Mouse (Mus musculus): ENCODE data around the gene Tada3. TPM values are rescaled to one million over a fixed set of nuclear protein-coding genes. Genes with fewer than 3 reads are reported as not detected.
A peak's percentile ranks its signal among the peaks of the same experiment; 100 is the strongest.
"Not testable (repeated sequence)": the region's sequence is repeated elsewhere in the genome, so short reads cannot be mapped to it uniquely, and the experiment has no call there.

Tada3 gene
- polyA plus RNA-seq, 1 experiment from 2014 or later = 52.6 TPM

DNA sequence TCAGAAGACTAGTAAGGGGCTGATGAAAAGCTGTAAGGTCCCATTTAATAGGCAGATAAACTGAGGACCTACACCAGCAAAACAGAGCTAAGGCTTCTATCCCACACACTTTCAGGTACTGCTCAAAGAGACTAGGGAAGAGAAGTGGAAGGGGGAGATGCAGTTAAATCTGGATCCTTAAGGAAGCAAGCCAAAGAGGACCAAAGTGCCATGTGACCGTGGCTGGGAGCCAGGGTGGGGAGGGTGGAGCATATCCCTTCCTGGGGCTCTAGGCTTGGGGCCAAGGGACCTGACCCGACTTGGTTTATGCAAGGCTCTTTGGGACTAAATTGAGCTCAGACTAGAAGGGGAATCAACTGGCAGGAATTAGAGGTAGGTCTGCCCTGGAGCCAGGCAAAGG is 33.4 kb downstream of the Tada3 start:
- 47% methylated on average over 2 of the region's 2 CpGs for WGBS
- peaks cover 13% of the 10 kb centered on the region for H3K4me1 ChIP-seq (ENCODE audit: control insufficient read depth, insufficient read depth, low read length)
- H3K9ac ChIP-seq (replicated peaks; ENCODE audit: low read depth, low read length) = no peak overlapping the region
- no peak overlapping the region for H3K27ac ChIP-seq (ENCODE audit: low read length)
- no peak overlapping the region for H3K4me3 ChIP-seq (ENCODE audit: low read depth, low read length)
- peaks cover 13% of the 10 kb centered on the region; the same call in 1 of the 2 replicates for H3K36me3 ChIP-seq (ENCODE audit: control insufficient read depth, insufficient read depth, low read length)
- peak overlapping the region; percentile 78; the same call in 1 of the 2 replicates for H3K4me2 ChIP-seq (replicated peaks; ENCODE audit: low read depth, low read length)
- ATAC-seq (ENCODE audit: insufficient number of reproducible peaks, insufficient read depth, low FRiP score, low read depth) = no peak
- H3K9me3 ChIP-seq (ENCODE audit: control insufficient read depth, low read depth, low read length) = no peaks in the 10 kb centered on the region
- H3K27me3 ChIP-seq (ENCODE audit: control insufficient read depth, insufficient read depth, low read length) = no peaks in the 10 kb centered on the region

DNA sequence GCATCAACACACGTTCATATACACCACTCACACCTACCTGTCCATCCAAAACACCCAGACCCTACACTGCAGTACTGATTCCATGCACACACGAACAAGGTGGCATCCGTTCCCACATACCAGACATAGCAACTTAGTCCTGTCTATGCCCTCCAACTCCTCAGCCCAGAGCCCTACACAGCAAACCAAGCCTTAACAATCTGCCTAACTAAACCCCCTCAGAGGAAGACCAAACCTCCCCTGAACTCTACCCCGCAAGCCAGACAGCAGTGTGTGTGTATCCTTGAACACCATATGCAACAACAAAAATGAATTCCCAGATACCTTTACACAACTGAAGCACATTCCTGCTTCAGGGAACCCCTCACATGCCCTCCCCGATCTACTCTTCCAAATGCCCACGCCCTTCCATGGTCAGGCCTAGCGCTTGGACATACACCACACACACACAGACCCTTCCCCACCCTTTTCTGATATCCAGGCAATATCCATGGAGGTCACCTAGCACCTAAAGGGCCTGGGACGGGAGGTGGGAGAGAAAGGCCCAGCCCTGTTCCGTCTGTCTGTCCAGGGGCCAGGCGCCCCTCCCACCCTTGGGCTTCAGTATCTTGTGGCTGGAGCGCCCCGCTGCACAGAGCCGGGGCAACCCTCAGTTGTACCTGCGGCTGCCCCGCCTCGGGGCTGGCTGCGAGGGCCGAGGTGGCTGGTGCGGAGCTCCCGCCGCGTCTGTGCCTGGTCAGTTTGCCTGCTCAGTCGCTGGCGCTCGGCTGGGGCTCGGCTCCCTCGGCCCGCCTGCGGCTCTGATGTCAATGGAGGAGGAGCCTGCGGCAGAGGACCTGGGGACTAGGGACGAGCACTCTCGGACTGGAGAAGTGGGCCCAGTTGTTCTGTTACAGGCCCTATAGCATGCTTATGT is 34.2 kb downstream of the Tada3 start, which contains the start of gene Camk1:
Gene Camk1, minus strand, starts transcription at position 808 of the 916 bp plus-strand sequence.
- H3K27ac ChIP-seq (ENCODE audit: low read length) = peak within 1 kb of the TSS; percentile 15; the same call in 1 of the 2 replicates
- WGBS = 12% methylated on average over 32 of the region's 32 CpGs
- peak within 1 kb of the TSS; percentile 78 for H3K4me2 ChIP-seq (replicated peaks; ENCODE audit: low read depth, low read length)
- no peaks in the 10 kb centered on the region for H3K9me3 ChIP-seq (ENCODE audit: control insufficient read depth, low read depth, low read length)
- H3K4me3 ChIP-seq (ENCODE audit: low read depth, low read length) = peak within 1 kb of the TSS; percentile 80
- H3K4me1 ChIP-seq (ENCODE audit: control insufficient read depth, insufficient read depth, low read length) = peaks cover 13% of the 10 kb centered on the region
- peaks cover 22% of the 10 kb centered on the region; the same call in 1 of the 2 replicates for H3K36me3 ChIP-seq (ENCODE audit: control insufficient read depth, insufficient read depth, low read length)
- peak within 1 kb of the TSS; percentile 90 for H3K9ac ChIP-seq (replicated peaks; ENCODE audit: low read depth, low read length)
- no peaks in the 10 kb centered on the region for H3K27me3 ChIP-seq (ENCODE audit: control insufficient read depth, insufficient read depth, low read length)
- ATAC-seq (ENCODE audit: insufficient number of reproducible peaks, insufficient read depth, low FRiP score, low read depth) = peak; percentile 77

DNA sequence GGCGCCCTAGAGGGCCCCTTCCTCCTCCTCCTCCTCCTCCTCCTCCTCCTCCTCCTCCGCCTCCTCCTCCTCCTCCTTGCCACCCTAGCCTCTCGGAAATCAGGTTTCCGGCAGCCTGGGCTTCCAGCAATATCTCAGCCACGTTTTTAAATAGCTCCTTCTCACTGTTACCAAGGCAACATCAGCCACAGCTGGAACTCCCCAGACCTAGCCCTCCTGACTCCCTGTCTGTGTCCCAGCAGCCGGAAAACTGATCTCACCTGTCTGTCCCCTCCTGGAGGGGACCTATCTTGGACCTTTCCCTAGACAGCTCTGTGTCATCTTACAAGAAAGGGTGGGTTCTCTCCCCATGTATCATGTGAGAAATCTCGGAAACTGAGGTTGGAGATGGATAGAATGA is 35.4 kb downstream of the Tada3 start:
- Histone ChIP-seq H3K9me3 (ENCODE audit: control insufficient read depth, low read depth, low read length) (no peaks in the 10 kb centered on the region), H3K4me1 (ENCODE audit: control insufficient read depth, insufficient read depth, low read length) (peaks cover 13% of the 10 kb centered on the region), H3K36me3 (ENCODE audit: control insufficient read depth, insufficient read depth, low read length) (peaks cover 31% of the 10 kb centered on the region), H3K27me3 (ENCODE audit: control insufficient read depth, insufficient read depth, low read length) (no peaks in the 10 kb centered on the region), H3K4me2 (replicated peaks; ENCODE audit: low read depth, low read length) (peak overlapping the region; percentile 78), H3K27ac (ENCODE audit: low read length) (no peak overlapping the region), H3K9ac (replicated peaks; ENCODE audit: low read depth, low read length) (no peak overlapping the region), H3K4me3 (ENCODE audit: low read depth, low read length) (peak overlapping the region; percentile 2; the same call in 1 of the 2 replicates)
- ATAC-seq (ENCODE audit: insufficient number of reproducible peaks, insufficient read depth, low FRiP score, low read depth) = no peak
- 20% methylated on average over 4 of the region's 7 CpGs for WGBS

DNA sequence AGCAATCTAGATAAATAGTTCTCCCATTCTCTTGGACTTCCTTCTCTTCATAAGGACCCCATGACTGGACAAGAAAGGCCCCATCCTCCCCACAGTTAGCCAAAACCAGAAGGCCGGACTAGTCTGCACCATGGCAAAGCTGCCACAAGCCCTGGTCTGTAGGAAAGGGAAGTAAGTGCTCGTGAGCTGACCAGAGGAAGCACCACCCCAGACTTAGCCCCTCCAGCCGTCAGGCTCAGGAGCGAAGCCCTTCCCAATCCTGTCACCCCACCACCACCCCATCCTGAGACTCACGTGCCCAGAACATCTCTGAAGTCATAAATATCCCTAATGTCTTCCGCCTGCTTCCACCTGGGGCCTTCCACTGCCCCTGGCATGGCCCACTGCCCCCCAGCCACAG is 36.1 kb downstream of the Tada3 start:
- ATAC-seq (ENCODE audit: insufficient number of reproducible peaks, insufficient read depth, low FRiP score, low read depth) = no peak
- Histone ChIP-seq H3K4me2 (replicated peaks; ENCODE audit: low read depth, low read length) (peak overlapping the region; percentile 78; the same call in 1 of the 2 replicates), H3K9ac (replicated peaks; ENCODE audit: low read depth, low read length) (no peak overlapping the region), H3K36me3 (ENCODE audit: control insufficient read depth, insufficient read depth, low read length) (peaks cover 31% of the 10 kb centered on the region), H3K27ac (ENCODE audit: low read length) (no peak overlapping the region; the same call in 1 of the 2 replicates), H3K4me1 (ENCODE audit: control insufficient read depth, insufficient read depth, low read length) (peaks cover 13% of the 10 kb centered on the region), H3K4me3 (ENCODE audit: low read depth, low read length) (no peak overlapping the region), H3K27me3 (ENCODE audit: control insufficient read depth, insufficient read depth, low read length) (no peaks in the 10 kb centered on the region), H3K9me3 (ENCODE audit: control insufficient read depth, low read depth, low read length) (no peaks in the 10 kb centered on the region)
- 73% methylated on average over 6 of the region's 6 CpGs for WGBS

DNA sequence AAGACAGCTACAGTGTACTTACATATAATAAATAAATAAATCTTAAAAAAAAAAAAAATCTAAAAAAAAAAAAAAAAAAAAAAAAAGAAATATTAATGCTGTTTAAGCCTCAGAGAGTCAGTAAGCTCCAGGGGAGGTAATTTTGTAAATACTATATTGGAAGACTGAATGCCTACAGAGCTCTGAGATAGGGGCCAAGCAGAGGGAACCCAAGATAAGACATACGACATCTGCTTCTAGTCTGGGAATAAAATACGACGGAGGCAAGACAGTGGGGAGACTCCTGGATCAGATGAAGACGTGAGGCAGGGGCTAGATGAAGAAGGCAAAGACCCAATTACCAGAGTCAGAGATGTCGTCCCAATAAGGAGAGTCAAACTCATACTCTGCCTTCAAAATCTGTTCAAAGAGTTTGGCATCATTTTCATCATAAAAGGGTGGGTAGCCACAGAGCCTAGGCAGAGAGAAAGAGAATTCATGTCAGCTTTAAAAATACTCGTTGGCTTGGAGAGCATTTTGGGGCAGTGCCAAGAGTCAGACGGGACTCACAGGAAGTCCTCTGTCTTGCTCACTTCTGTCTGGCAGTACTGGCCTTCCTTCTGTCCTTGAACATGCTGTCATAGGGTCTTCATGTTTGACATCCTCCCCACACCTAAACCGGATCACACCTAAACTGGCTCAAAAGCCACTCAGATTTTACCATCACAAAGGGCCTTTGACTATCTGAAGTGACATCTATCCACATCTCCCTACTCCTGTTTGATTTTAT is 40.6 kb downstream of the Tada3 start:
- no peak overlapping the region for H3K27ac ChIP-seq (ENCODE audit: low read length)
- no peaks in the 10 kb centered on the region for H3K9me3 ChIP-seq (ENCODE audit: control insufficient read depth, low read depth, low read length)
- H3K9ac ChIP-seq (replicated peaks; ENCODE audit: low read depth, low read length) = no peak overlapping the region
- no peak overlapping the region for H3K4me2 ChIP-seq (replicated peaks; ENCODE audit: low read depth, low read length)
- H3K27me3 ChIP-seq (ENCODE audit: control insufficient read depth, insufficient read depth, low read length) = no peaks in the 10 kb centered on the region
- H3K4me3 ChIP-seq (ENCODE audit: low read depth, low read length) = no peak overlapping the region
- WGBS = 65% methylated on average over 8 of the region's 8 CpGs
- H3K4me1 ChIP-seq (ENCODE audit: control insufficient read depth, insufficient read depth, low read length) = no peaks in the 10 kb centered on the region; the same call in 1 of the 2 replicates
- H3K36me3 ChIP-seq (ENCODE audit: control insufficient read depth, insufficient read depth, low read length) = peaks cover 54% of the 10 kb centered on the region
- no peak for ATAC-seq (ENCODE audit: insufficient number of reproducible peaks, insufficient read depth, low FRiP score, low read depth)

DNA sequence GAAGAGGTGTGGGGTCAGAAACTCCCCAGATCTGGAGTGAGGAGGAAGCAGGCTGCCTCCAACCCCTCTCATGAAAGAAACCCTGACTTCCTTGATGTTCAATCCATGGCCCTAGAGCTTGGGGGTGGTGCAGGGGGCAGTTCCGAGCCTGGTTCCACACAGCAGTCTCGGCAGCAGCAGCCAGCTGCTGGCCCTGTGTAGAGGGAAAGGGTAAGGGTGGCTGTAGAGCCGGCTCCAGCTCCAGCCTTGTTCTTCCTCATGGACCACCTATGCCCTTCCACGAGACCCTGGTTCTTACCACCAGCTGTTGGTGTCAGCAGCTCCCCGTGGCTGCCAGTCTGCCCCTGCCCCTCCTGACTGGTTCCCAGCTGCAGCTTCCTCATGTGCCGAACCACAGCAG is 43.5 kb downstream of the Tada3 start:
- no peaks in the 10 kb centered on the region for H3K4me1 ChIP-seq (ENCODE audit: control insufficient read depth, insufficient read depth, low read length)
- H3K9ac ChIP-seq (replicated peaks; ENCODE audit: low read depth, low read length) = no peak overlapping the region
- H3K27me3 ChIP-seq (ENCODE audit: control insufficient read depth, insufficient read depth, low read length) = no peaks in the 10 kb centered on the region
- no peak overlapping the region for H3K27ac ChIP-seq (ENCODE audit: low read length)
- peaks cover 49% of the 10 kb centered on the region for H3K36me3 ChIP-seq (ENCODE audit: control insufficient read depth, insufficient read depth, low read length)
- H3K4me3 ChIP-seq (ENCODE audit: low read depth, low read length) = no peak overlapping the region
- 73% methylated on average over 6 of the region's 6 CpGs for WGBS
- no peak for ATAC-seq (ENCODE audit: insufficient number of reproducible peaks, insufficient read depth, low FRiP score, low read depth)
- H3K4me2 ChIP-seq (replicated peaks; ENCODE audit: low read depth, low read length) = no peak overlapping the region
- H3K9me3 ChIP-seq (ENCODE audit: control insufficient read depth, low read depth, low read length) = no peaks in the 10 kb centered on the region

DNA sequence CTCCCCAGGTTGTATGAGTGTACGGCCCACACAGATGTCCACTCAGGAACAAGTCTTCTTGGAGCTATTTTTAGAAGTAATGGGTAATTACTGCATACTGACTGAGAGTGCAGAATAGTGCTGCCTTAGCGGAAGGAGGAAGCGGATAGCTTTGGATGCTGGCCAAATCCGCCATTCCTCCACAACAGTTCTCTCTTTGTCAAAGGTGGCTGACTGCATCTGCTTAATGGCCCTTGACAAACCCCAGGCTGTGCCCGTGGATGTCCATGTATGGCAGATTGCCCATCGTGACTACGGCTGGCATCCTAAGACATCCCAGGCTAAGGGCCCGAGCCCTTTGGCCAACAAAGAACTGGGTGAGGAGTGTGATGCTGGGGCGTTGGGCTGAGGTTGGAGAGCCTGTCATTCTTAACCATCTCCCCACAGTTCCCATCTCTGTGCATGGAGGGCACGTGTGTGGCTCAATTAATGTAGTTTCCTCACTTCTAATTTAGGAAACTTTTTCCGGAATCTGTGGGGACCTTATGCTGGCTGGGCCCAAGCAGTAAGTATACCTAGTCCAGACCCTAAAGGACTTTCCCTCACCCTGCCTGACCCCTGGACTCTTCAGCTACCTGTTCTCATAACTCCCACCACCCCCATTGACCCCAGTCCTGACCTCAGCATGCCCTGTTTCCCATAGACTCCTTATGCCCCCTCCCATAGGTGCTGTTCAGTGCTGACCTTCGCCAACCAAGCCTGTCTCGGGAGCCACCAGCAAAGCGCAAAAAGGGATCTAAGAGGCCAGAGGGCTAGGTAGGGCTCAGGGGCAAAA is 44.3 kb downstream of the Tada3 start:
- Histone ChIP-seq H3K9ac (replicated peaks; ENCODE audit: low read depth, low read length) (no peak overlapping the region), H3K4me2 (replicated peaks; ENCODE audit: low read depth, low read length) (no peak overlapping the region), H3K27ac (ENCODE audit: low read length) (peak overlapping the region; percentile 67; the same call in 1 of the 2 replicates), H3K27me3 (ENCODE audit: control insufficient read depth, insufficient read depth, low read length) (no peaks in the 10 kb centered on the region), H3K9me3 (ENCODE audit: control insufficient read depth, low read depth, low read length) (no peaks in the 10 kb centered on the region), H3K36me3 (ENCODE audit: control insufficient read depth, insufficient read depth, low read length) (peaks cover 43% of the 10 kb centered on the region), H3K4me3 (ENCODE audit: low read depth, low read length) (no peak overlapping the region), H3K4me1 (ENCODE audit: control insufficient read depth, insufficient read depth, low read length) (no peaks in the 10 kb centered on the region)
- 67% methylated on average over 14 of the region's 14 CpGs for WGBS
- peak; percentile 53 for ATAC-seq (ENCODE audit: insufficient number of reproducible peaks, insufficient read depth, low FRiP score, low read depth)

DNA sequence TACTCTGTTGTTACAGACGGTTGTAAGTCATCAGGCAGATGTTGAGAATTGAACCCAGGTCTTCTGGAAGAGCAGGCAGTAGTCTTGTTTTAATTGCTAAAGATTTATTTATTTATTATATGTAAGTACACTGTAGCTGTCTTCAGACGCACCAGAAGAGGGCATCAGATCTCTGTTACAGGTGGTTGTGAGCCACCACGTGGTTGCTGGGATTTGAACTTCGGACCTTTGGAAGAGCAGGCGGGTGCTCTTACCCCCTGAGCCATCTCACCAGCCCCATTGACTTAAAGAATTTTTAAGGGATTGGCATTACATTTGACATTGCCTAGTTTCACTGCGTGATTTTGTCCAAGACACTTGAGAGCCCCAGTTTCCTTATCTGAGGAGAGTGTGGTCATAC is 44.9 kb downstream of the Tada3 start:
- H3K4me1 ChIP-seq (ENCODE audit: control insufficient read depth, insufficient read depth, low read length); ATAC-seq (ENCODE audit: insufficient number of reproducible peaks, insufficient read depth, low FRiP score, low read depth); H3K9ac ChIP-seq (replicated peaks; ENCODE audit: low read depth, low read length); H3K9me3 ChIP-seq (ENCODE audit: control insufficient read depth, low read depth, low read length); H3K4me2 ChIP-seq (replicated peaks; ENCODE audit: low read depth, low read length); H3K4me3 ChIP-seq (ENCODE audit: low read depth, low read length); H3K27me3 ChIP-seq (ENCODE audit: control insufficient read depth, insufficient read depth, low read length): not testable (repeated sequence)
- H3K36me3 ChIP-seq (ENCODE audit: control insufficient read depth, insufficient read depth, low read length) = peaks cover 37% of the 10 kb centered on the region
- H3K27ac ChIP-seq (ENCODE audit: low read length) = peak overlapping the region; percentile 67; the same call in 1 of the 2 replicates
- 76% methylated on average over 6 of the region's 6 CpGs for WGBS
